Comparison of ENCODE assay signal across 8 mouse cellular contexts in genomic region chrX:99198532-99198931, GRCm38 (mm10).
DNase-seq lines count a peak whose midpoint lies in the region; ATAC-seq lines count a peak whose summit lies in the region.

No protein-coding gene starts in this region.

- no peaks in the 10 kb centered on the region for H3K36me3 ChIP-seq in lung, embryonic 15.5 days
- no peaks in the 10 kb centered on the region for H3K36me3 ChIP-seq in forebrain, embryonic 13.5 days (ENCODE audit: poor library complexity, severe bottlenecking)
- no peaks in the 10 kb centered on the region for H3K36me3 ChIP-seq in limb, embryonic 10.5 days
- H3K36me3 ChIP-seq in neural tube, embryonic 15.5 days, result no peaks in the 10 kb centered on the region

- H3K9ac ChIP-seq in lung, embryonic 15.5 days, result peak overlapping the region; percentile 24; the same call in 1 of the 2 replicates
- H3K9ac ChIP-seq in forebrain, embryonic 13.5 days, result peak overlapping the region; percentile 54
- H3K9ac ChIP-seq in neural tube, embryonic 15.5 days (replicated peaks), result no peak overlapping the region

- peak overlapping the region; percentile 21 for H3K4me3 ChIP-seq in lung, embryonic 15.5 days
- H3K4me3 ChIP-seq in forebrain, embryonic 13.5 days, result 0 out of 2 replicates have a peak overlapping the region, but pooled peaks have one; percentile 2
- peak overlapping the region; percentile 35 for H3K4me3 ChIP-seq in limb, embryonic 10.5 days
- peak overlapping the region; percentile 18 for H3K4me3 ChIP-seq in neural tube, embryonic 15.5 days (replicated peaks)

- peaks cover 30% of the 10 kb centered on the region for H3K4me1 ChIP-seq in lung, embryonic 15.5 days
- H3K4me1 ChIP-seq in forebrain, embryonic 13.5 days, result peaks cover 43% of the 10 kb centered on the region
- peaks cover 71% of the 10 kb centered on the region for H3K4me1 ChIP-seq in limb, embryonic 10.5 days
- H3K4me1 ChIP-seq in neural tube, embryonic 15.5 days, result peaks cover 14% of the 10 kb centered on the region

- H3K27ac ChIP-seq in lung, embryonic 15.5 days, result peak overlapping the region; percentile 95
- H3K27ac ChIP-seq in forebrain, embryonic 13.5 days, result peak overlapping the region; percentile 97
- H3K27ac ChIP-seq in limb, embryonic 10.5 days, result peak overlapping the region; percentile 92
- H3K27ac ChIP-seq in neural tube, embryonic 15.5 days (replicated peaks), result peak overlapping the region; percentile 79

- H3K4me2 ChIP-seq in lung, embryonic 15.5 days, result peak overlapping the region; percentile 55
- peak overlapping the region; percentile 46 for H3K4me2 ChIP-seq in forebrain, embryonic 13.5 days
- peak overlapping the region; percentile 53 for H3K4me2 ChIP-seq in neural tube, embryonic 15.5 days

- WGBS in lung, embryonic 15.5 days, result 49% methylated on average over 7 of the region's 9 CpGs
- 34% methylated on average over 7 of the region's 9 CpGs for WGBS in forebrain, embryonic 13.5 days
- WGBS in limb, embryonic 10.5 days, result 34% methylated on average over 6 of the region's 9 CpGs
- 33% methylated on average over 5 of the region's 9 CpGs for WGBS in neural tube, embryonic 15.5 days

- peaks cover 8% of the 10 kb centered on the region; the same call in 1 of the 2 replicates for H3K27me3 ChIP-seq in lung, embryonic 15.5 days
- peaks cover 3% of the 10 kb centered on the region; the same call in 1 of the 2 replicates for H3K27me3 ChIP-seq in forebrain, embryonic 13.5 days
- peaks cover 100% of the 10 kb centered on the region for H3K27me3 ChIP-seq in limb, embryonic 10.5 days (ENCODE audit: low read depth, poor library complexity, severe bottlenecking)
- peaks cover 8% of the 10 kb centered on the region for H3K27me3 ChIP-seq in neural tube, embryonic 15.5 days (replicated peaks)

- ATAC-seq in lung, embryonic 15.5 days (ENCODE audit: borderline replicate concordance, extremely low read depth, low FRiP score, low TSS enrichment), result no peak
- peak; percentile 74 for ATAC-seq in forebrain, embryonic 13.5 days
- peak; percentile 67; the same call in 1 of the 2 replicates for ATAC-seq in neural tube, embryonic 15.5 days (ENCODE audit: low FRiP score)

- no peaks in the 10 kb centered on the region for H3K9me3 ChIP-seq in lung, embryonic 15.5 days
- no peaks in the 10 kb centered on the region for H3K9me3 ChIP-seq in forebrain, embryonic 13.5 days (replicated peaks)
- no peaks in the 10 kb centered on the region for H3K9me3 ChIP-seq in limb, embryonic 10.5 days (replicated peaks)
- H3K9me3 ChIP-seq in neural tube, embryonic 15.5 days (replicated peaks), result no peaks in the 10 kb centered on the region

- no peak for DNase-seq in lung, postnatal 10 days
- no peak for DNase-seq in limb, embryonic 10.5 days (ENCODE audit: low spot score)
- no peak for DNase-seq in urinary bladder, postnatal 4 days (ENCODE audit: low spot score in 2 of 2)
- no peak for DNase-seq in layer of hippocampus, postnatal 36 days
- DNase-seq in kidney, postnatal 36 days, result no peak
